Mouse (Mus musculus) thymus, postnatal 10 days (tissue): Measurements from ENCODE around the gene Lonp2.

Experiments used
- DNase-seq, 2 experiments: peaks; one replicate each; pipeline ENCODE4 v3.0.0; 2021; ENCODE audit warnings: low spot score in 2 of 2

Gene Lonp2

GRCm38 (mm10) chr8:86713407-86714188 is 89.8 kb downstream of the Lonp2 start:
- no peak for DNase-seq

DNA sequence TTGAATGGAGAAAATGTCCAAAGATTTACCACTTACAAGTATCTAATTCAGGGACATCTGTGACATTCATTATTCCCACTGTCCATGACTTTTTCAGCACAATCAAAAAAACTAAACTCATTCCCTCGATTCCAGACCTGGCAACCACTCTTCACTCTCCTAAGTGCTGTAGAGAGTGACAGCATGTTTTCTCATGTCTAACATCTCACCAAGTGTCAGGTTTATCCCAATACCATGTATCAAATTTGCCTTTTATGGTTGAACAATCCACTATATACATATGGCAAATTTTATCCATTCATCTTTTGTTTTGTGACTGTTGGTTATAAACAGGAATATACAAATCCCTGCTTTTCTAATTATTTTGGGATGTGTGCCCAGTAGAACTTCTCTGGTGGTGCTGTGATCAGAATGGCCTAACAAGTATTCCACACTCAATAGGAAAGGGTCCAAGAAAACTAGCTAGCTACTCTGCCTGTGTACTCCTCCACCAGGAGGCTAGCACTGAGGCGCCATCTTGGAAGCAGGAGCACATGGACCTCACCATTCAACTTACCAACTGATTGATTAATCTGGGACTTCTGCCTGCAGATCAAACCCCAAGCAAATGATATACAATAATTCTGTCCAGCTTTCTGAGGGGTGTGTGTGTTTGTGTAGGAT is 94.6 kb downstream of the Lonp2 start:
- no peak for DNase-seq

GRCm38 (mm10) chr8:86719368-86719767 is 95.5 kb downstream of the Lonp2 start:
- no peak for DNase-seq

GRCm38 (mm10) chr8:86720756-86721459 is 97.1 kb downstream of the Lonp2 start:
- no peak for DNase-seq

DNA sequence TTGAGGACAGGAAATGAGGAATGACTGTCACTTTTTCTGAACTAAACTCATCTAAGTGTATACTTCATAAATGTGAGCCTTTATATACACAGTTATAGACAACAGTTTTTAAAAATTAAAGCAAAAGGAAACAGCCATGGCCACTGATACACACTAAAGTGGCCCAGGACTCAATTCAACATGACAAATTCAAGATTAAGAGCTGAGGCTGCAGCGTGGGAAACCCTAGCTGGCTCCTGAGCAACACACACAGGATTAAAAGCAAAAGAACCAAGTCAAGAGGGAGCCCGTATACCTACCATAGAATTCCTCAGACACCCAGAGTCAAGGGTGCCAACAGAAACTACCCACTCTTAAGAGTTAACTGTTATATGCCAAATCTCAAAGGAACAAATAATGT is 97.6 kb downstream of the Lonp2 start:
- no peak for DNase-seq

GRCm38 (mm10) chr8:86726959-86727358 is 103.1 kb downstream of the Lonp2 start:
- no peak for DNase-seq

DNA sequence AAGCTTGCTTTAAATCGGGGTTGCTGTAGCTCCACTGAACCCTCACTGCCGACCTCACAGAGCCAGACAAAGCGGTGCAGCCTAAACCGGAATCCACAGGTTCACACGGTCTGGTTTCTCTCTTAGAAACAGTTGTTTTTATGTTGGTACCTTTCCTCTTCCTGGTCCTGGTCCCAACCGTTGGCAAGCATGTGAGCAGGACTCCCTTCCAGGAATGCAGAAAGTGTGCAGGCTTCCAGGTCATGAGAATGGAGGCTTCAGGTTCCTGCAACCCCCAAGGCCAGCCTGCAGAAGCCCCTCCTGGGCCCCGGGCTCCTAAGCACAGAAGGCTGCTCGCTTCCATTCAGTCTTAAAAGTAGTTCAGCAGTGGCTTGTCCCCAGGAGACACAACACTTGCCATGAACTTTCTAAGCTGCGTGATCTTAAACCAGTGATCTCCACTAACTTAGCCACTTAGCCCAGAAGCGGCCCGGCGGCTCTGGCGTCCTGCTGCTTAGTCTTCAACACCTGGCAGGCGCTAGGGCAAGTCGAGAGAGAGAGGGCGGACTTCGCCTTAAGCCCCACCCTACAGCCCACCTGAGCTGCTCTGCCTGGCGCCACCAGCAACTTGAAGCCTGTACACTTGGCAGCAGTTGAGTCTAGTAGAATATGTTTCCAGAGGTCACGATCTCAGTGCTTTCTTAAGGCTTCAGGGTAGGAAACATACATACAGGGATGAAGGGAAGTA is 104.5 kb downstream of the Lonp2 start:
- DNase-seq = no peak

GRCm38 (mm10) chr8:86730303-86730702 is 106.5 kb downstream of the Lonp2 start:
- DNase-seq = no peak

- no peak for DNase-seq
Observed at GRCm38 (mm10) chr8:86730860-86731259, 107.0 kb downstream of the Lonp2 start.

GRCm38 (mm10) chr8:86734171-86734570 is 110.3 kb downstream of the Lonp2 start:
- no peak for DNase-seq

DNA sequence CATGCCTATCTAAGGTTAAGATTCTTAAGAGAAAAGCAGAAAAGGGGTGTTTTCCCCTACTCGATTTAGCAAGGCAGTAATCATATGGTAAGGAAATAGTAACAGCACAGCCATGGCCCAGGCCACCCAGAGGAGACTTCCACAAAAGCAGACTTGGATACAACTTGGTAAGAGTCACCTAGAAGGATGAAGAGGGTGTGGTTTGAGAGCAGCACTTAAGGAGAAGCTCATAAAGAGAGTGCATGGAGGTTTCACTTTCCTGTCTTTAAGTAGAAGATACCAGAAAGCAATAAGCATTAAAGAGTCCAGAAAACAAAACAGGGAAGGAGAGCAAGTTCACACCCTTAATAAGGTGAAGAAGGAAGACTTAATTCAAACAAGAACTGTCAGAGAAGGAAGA is 111.1 kb downstream of the Lonp2 start:
- no peak for DNase-seq

GRCm38 (mm10) chr8:86735446-86736111 is 111.7 kb downstream of the Lonp2 start:
- DNase-seq = peak in 1 of 2 experiments; percentile 12

DNA sequence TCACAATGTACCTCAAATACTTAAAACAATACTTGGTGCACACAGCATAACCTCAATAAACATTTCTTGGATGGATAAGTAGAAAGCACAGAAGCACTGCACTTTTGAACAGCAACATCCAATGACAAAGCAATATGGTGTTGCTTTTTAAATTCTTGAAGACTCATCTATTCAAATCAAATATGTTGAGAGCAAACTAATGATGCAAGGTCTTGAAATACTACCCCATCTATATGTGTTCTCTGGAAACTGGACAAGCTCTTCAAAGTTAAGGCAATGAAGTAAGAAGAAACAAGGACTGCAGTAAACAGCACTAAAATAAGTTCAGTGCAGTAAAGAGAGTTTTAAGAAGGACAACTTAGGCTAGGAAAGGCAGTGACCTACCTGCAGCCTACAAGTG is 117.1 kb downstream of the Lonp2 start:
- no peak for DNase-seq

DNA sequence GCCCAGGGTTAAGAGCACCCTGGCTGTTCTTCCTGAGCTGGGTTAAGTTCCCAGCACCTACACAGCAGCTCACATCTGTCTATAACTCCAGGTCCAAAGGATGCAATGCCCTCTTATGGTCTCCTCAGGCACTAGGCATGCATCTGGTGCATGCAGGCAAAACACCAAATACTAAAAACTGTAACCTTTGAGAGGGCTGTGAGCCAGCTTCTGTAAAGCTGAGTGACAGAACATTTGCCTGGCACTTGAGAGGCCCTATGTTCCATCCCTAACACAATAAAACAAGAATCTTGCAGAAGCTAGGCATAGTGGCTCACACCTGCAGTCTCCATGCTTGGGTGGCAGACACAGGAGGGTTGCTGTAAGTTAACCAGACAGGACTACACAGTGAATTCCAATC is 117.8 kb downstream of the Lonp2 start:
- no peak for DNase-seq

GRCm38 (mm10) chr8:86742605-86743345 is 118.9 kb downstream of the Lonp2 start:
- no peak for DNase-seq

DNA sequence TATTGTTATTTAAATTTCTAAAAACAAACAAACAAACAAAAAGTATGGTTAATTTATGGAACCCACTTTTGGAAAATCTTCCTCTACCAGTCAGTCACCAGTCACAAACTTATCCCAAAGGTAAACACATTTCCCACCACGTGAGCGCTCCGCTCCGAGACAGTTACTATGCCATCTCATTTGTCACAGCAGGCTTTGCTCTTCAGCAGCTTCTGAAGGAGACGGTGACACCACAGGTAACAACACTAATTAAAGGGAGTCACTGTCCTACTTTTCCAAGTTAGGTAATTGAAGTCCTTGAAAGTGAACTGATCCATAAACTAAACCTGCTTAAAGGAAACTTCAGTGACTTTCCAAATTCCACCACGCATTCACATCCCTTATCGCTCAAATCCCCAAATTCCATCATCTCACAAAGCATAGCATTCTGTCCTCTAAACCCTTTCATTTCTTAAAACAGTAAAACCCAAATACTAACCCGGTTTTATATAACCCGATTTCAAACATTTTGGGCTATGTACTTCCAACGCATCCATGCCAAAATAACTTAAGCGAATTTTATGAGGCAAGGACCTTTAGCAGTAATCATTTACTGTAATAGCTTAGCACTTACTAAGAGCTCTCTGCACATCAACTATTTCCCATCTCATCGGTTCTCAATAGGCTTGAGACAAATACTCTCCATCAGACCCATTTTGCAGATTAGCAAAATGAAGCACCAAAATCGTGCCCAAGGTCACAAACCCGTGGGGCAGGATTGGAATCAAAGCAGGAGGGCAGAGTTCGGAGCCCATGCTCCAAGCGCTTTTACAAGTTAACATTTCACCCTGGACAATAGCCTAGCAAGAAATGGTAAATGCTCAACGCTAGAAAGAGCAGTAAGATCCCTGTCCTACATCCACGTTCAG is 120.7 kb downstream of the Lonp2 start:
- no peak for DNase-seq

- peak; percentile 36 to 47 for DNase-seq
Observed at GRCm38 (mm10) chr8:86745221-86745934, 121.5 kb downstream of the Lonp2 start, which contains the start of the genes Gm10638 and Siah1a. Gene Gm10638 (plus strand): TSS chr8:86745699. Gene Siah1a (minus strand): TSS chr8:86745934.

GRCm38 (mm10) chr8:86745935-86746441 is 122.1 kb downstream of the Lonp2 start:
- DNase-seq = peak; percentile 89 to 97

DNA sequence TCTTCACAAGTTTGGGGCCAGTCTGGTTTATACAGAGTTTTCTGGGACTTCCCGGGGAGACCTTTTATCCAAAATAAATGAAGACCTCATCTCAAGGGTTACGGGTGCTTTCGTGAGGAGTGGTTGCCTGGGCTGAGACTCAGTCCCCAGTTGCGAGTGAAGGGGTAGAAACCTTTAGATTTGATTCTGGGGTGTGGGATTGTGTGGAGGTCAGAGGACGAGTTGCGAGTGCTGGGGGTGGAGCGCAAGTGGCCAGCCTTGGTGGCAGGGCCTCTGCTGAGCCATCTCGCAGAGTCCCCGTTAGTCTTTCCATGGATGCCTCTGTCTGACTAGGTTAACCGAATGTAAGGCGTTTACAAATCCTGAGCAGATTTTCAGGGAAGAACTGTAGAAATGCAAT is 122.7 kb downstream of the Lonp2 start:
- DNase-seq = peak in 1 of 2 experiments; percentile 14
